Mouse (Mus musculus) macrophage (primary cell): ENCODE data around the gene Slc35e4. TPM values are rescaled to one million over a fixed set of nuclear protein-coding genes. Genes with fewer than 3 reads are reported as not detected.

ENCODE experiments used
- H3K27ac ChIP-seq: fragments of 350-480 bp; formaldehyde crosslinking; 2 replicates; pipeline ENCODE4 v1.9.0; 2021
- H3K36me3 ChIP-seq: fragments of 350-480 bp; formaldehyde crosslinking; 2 replicates; pipeline ENCODE4 v1.9.0; 2021; ENCODE audit errors: inconsistent target
- H3K4me3 ChIP-seq: fragments of 350-480 bp; formaldehyde crosslinking; 2 replicates; pipeline ENCODE4 v1.9.0; 2021; ENCODE audit errors: inconsistent target
- H3K79me2 ChIP-seq: fragments of 350-480 bp; formaldehyde crosslinking; 2 replicates; pipeline ENCODE4 v1.9.0; 2021; ENCODE audit errors: inconsistent target
- WGBS: methylation state at CpG from one replicate; pipeline ENCODE4 v1.1.7; 2026; ENCODE audit warnings: inconsistent platforms; ENCODE audit not compliant: missing documents; 5-methylcytosine and 5-hydroxymethylcytosine counted together
- polyA plus RNA-seq: library from polyadenylated mRNA; stranded (reverse); fragments of 250-400 nt; gene quantifications from 3 replicates; pipeline ENCODE4 v1.2.4, GENCODE M21; 2018; ENCODE audit warnings: inconsistent platforms

Slc35e4 gene
- polyA plus RNA-seq, 1 experiment from 2014 or later, result 7.6 TPM

DNA sequence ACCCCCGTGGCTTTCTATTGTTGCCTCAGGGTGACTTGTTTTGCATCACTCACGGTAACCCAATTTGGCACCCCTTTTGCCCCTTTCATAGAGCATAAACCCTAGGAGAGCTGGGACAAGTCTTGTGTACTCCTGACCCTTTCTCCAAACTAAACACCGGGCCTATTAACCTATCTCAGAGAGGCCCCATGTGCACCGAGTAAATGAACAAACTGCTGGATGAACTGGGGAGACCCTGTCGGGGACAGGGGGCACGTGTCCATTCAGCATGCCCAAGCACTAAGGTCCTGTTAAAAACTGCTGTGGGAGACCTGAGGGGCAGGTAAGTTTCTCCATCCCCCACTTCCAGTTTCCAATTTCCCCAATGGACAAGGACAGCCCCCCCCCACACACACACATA, 16.5 kb upstream of the Slc35e4 start:
- H3K79me2 ChIP-seq, result peaks cover 10% of the 10 kb centered on the region; the same call in 1 of the 2 replicates
- H3K27ac ChIP-seq, result peak overlapping the region; percentile 42
- peaks cover 18% of the 10 kb centered on the region for H3K36me3 ChIP-seq
- peak overlapping the region; percentile 57 for H3K4me3 ChIP-seq
- WGBS, result 86% methylated on average over 6 of the region's 6 CpGs

DNA sequence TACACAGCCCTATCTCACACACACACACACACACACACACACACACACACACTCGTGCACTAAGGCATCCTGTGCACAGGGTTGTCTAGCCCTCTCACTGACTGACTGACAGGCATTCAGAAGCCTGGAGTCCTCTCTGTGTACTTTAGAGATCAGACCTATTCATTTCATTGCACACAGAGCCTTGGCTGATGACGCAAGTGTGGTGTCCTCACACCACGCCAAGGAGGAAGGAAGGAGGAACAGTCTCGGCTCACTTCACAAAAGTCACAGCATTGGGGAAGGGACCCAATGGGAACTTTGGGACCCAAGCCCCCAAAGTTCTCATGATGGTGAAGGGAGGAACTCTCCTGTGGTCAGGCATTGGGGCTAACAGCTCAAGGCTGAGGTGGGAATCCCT, 15.6 kb upstream of the Slc35e4 start:
- no peak overlapping the region for H3K4me3 ChIP-seq
- peaks cover 23% of the 10 kb centered on the region for H3K36me3 ChIP-seq
- WGBS, result 9% methylated on average over 4 of the region's 4 CpGs
- H3K79me2 ChIP-seq, result peaks cover 10% of the 10 kb centered on the region; the same call in 1 of the 2 replicates
- no peak overlapping the region for H3K27ac ChIP-seq

- H3K36me3 ChIP-seq, result peaks cover 50% of the 10 kb centered on the region
- no peak overlapping the region for H3K27ac ChIP-seq
- no peak overlapping the region for H3K4me3 ChIP-seq
- H3K79me2 ChIP-seq, result peaks cover 10% of the 10 kb centered on the region; the same call in 1 of the 2 replicates
- 93% methylated on average over 6 of the region's 10 CpGs for WGBS
Observed at GRCm38 (mm10) chr11:3925916-3926315, 11.5 kb upstream of the Slc35e4 start.

- 99% methylated on average over 6 of the region's 6 CpGs for WGBS
- Histone ChIP-seq H3K36me3 (peaks cover 56% of the 10 kb centered on the region), H3K27ac (no peak overlapping the region), H3K79me2 (no peaks in the 10 kb centered on the region), H3K4me3 (no peak overlapping the region)
Observed at GRCm38 (mm10) chr11:3922731-3923130, 8.3 kb upstream of the Slc35e4 start.

- Histone ChIP-seq H3K79me2 (no peaks in the 10 kb centered on the region), H3K36me3 (peaks cover 50% of the 10 kb centered on the region), H3K27ac (no peak overlapping the region), H3K4me3 (no peak overlapping the region)
- 97% methylated on average over 9 of the region's 9 CpGs for WGBS
Observed at GRCm38 (mm10) chr11:3922115-3922514, 7.7 kb upstream of the Slc35e4 start.

DNA sequence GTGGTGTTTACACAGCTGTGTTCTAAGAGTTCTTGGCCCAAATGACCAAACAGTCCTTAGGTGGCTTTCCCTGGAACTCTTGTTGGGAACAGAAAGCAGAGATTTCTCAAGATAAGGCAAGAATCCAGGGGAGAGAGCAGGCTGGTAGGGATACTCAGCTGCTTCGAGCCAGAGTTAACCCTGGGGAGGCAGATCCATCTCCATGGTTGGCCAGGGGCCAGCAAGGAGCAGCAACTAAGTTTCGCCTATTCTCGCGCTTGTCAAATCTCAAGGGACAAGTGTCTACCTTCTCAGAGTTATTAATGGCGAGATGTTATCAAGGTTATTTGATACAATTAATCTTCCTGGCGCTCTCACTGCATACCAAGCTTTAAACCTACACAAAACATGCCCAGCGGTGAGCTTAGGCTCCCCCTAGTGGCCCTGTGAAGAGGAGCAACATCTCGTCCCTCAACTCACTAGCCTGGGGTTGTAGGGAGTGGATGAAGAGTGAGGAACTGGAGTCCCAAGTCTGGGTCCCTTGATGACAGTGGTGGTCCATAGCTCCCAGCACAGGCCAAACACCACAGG, 6.9 kb upstream of the Slc35e4 start:
- H3K4me3 ChIP-seq, result no peak overlapping the region
- H3K27ac ChIP-seq, result no peak overlapping the region
- 42% methylated on average over 8 of the region's 8 CpGs for WGBS
- no peaks in the 10 kb centered on the region for H3K79me2 ChIP-seq
- H3K36me3 ChIP-seq, result peaks cover 42% of the 10 kb centered on the region

DNA sequence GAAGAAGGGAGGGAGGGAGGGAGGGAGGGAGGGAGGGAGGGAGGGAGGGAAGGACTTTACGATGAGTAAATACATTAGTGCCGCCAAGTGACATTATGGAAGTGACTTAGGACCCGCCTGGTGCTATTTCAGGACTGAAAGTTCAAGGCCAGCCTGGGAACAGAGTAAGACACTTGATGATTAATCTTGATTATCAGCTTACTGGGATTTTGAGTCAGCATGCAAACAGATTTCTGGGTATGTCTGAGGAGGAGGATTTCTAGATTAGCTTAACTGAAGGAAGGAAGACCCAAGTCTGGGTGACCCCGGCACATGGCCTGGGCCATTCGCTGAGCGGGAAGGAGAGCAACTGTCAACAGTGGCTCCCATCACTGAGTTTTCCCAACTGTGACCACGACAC, 6.0 kb upstream of the Slc35e4 start:
- WGBS, result 88% methylated on average over 7 of the region's 7 CpGs
- Histone ChIP-seq H3K27ac (no peak overlapping the region), H3K79me2 (no peaks in the 10 kb centered on the region), H3K36me3 (peaks cover 34% of the 10 kb centered on the region), H3K4me3 (no peak overlapping the region)

DNA sequence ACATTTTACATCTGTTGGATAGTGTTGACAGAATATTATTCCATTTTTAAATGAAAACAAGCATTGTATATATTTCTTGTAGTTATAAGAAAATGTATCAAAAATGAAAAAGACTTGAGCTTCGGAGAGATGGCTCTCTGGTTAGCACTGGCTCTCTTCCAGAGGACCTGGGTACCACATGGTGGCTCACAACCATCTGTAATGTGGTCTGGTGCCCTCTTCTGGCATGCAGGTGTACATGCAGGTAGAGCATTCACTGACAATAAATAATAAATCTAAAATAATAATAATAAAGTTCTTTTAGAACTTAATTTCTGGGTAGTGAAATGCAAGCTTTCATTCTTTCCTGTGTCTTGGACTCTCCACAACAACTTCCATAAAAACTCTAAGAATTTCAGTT, 4.3 kb upstream of the Slc35e4 start:
- Histone ChIP-seq H3K79me2 (no peaks in the 10 kb centered on the region), H3K36me3 (peaks cover 21% of the 10 kb centered on the region; the same call in 1 of the 2 replicates), H3K4me3 (no peak overlapping the region), H3K27ac (no peak overlapping the region)
- 13% methylated on average over 1 of the region's 1 CpGs for WGBS

DNA sequence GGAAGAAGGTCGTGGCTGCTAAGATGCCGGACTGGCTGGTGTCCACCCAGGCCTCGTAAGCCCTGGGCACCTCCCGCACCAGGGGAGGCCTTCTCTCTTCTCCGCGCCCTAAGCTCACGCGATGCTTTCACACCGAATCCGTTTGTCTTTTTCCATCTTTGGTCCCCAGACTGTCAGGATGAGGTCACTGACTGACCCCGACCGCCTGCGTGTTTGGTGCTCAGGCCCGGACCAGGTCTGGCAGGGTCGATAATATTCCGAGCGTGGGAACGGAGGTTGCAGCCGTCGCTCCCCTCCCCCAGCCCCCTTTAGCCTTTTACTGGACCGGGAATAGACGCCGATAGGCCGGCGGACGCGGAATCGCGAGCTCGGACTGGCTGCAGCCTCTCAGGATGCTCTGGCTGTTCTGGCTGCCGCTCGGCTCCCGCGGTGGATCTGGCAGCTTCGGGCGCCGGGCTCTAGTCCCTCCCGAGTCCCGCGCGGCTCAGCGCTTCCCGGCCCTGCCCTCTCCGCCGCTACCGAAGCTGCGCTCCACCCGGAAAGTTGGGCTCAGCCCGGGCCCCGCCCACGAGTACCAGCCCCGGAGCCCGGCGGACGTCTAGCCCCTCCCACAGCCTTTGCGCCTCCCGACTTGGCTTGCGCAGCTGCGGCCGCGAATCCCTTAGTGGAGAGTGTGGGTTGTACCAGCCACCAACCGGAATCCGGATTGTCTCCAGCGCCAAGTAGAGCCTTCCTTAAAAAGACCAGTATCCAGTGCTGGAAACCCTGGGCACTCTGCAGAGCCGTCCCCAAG, 952 bp downstream of the Slc35e4 start:
- peak overlapping the region; percentile 91 for H3K27ac ChIP-seq
- peak overlapping the region; percentile 86 for H3K4me3 ChIP-seq
- H3K79me2 ChIP-seq, result peaks cover 49% of the 10 kb centered on the region
- WGBS, result under 1% methylated on average over 65 of the region's 65 CpGs
- no peaks in the 10 kb centered on the region; the same call in 1 of the 2 replicates for H3K36me3 ChIP-seq

DNA sequence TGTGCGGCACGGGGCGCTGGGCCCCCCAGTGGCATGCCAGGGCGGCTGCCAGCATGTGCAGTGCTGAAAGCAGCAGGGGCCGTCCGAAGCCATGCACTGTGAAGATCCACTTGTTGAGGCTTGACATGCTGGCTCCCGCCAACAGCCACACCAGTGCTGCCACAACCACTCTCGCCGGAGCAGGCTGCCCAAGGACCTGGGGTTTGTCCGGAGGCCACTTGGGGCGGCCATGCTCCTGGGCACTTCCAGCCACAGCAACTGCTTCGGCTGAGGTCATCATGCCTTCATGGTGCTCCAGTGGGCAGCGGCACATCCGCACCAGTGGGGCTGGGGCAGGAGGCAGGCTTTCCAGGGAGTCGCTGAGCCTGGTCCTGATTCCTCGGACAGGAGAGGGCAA, 1.6 kb downstream of the Slc35e4 start:
- Histone ChIP-seq H3K4me3 (peak overlapping the region; percentile 86), H3K79me2 (peaks cover 56% of the 10 kb centered on the region), H3K36me3 (no peaks in the 10 kb centered on the region; the same call in 1 of the 2 replicates), H3K27ac (peak overlapping the region; percentile 81)
- 14% methylated on average over 16 of the region's 16 CpGs for WGBS

DNA sequence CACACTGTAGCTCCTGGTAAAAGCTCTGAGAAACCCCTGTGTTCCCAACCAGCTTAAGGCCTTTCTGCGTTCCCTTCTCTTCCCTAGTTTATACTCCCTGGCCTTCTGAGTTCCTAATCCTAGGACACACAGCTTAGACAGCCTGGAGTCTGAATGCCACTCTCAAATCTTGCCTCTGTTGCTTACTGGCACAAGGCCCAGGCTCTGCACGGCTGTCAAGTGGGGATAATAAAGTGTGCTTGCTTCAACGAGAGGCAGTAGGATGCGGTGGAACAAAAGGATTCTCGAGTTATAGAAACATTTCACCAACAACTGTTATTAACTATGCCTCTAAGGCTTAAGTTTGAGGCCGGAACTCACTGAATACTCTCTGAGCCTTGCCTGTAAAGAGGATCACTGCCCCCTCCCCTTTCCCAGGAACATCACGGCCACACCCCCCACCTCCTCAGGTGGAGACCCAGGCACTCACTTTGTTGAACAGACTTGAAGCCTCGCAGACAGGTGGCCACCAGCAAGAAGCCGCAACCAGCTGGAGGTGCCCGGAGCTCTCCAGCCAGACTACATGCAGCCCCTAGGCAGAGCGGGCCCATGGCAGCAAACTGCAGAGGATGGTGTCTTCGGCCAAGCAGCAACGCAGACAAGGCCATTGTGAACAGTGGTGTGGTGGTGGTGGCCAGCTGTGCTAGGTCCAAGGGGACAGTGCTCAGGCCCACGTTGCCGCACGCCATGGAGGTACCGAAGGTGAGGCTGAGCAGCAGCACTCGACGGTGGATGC, 2.2 kb downstream of the Slc35e4 start:
- 70% methylated on average over 19 of the region's 19 CpGs for whole genome bisulfite sequencing
- Histone ChIP-seq H3K36me3 (peaks cover 3% of the 10 kb centered on the region; the same call in 1 of the 2 replicates), H3K4me3 (peak overlapping the region; percentile 86), H3K79me2 (peaks cover 62% of the 10 kb centered on the region), H3K27ac (peak overlapping the region; percentile 68)

GRCm38 (mm10) chr11:3911440-3911839, 3.0 kb downstream of the Slc35e4 start:
- H3K36me3 ChIP-seq, result peaks cover 12% of the 10 kb centered on the region; the same call in 1 of the 2 replicates
- H3K4me3 ChIP-seq, result peak overlapping the region; percentile 86
- peaks cover 70% of the 10 kb centered on the region for H3K79me2 ChIP-seq
- peak overlapping the region; percentile 68 for H3K27ac ChIP-seq
- 71% methylated on average over 5 of the region's 6 CpGs for WGBS

DNA sequence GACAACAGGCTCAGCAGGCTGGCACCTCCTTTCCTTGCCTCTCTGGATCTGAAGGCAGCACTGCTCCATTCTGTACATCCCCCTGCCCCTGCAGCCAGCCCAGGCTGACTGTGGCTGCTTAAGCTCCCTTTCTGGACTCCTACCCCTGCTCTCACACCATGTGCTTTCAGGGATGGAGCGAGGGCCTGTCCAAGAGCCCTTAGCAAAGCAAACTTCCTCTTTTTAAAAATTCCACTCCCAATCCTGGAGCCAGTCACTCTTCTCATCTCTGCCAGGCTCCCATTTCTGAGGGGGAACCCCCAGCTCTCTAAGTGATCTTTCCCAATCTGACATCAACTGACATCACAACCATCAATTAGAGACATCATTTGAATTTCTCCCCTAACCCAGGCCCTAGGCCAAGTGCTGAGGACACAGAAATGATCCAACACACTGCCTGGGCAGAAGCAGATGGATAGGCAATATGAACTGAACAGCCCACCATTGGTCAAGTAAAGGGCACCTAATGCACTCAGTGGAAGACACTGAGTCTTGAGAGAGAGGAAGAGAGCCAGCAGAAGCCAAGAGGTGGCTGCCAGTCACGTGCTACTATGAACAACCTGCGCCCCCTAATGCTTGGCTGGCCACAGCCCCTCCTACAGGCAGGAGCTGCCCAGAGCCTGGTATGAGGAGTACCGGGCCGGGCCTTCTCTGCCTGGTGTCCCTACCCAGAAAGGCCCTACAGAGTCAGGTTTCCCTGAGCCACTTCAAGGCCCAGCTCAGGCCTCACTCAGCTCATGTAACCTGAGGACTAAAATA, 3.8 kb downstream of the Slc35e4 start:
- peak overlapping the region; percentile 86 for H3K4me3 ChIP-seq
- 49% methylated on average over 5 of the region's 5 CpGs for WGBS
- peak overlapping the region; percentile 68 for H3K27ac ChIP-seq
- peaks cover 74% of the 10 kb centered on the region for H3K79me2 ChIP-seq
- peaks cover 15% of the 10 kb centered on the region; the same call in 1 of the 2 replicates for H3K36me3 ChIP-seq

GRCm38 (mm10) chr11:3909236-3909635, 5.2 kb downstream of the Slc35e4 start:
- no peak overlapping the region for H3K27ac ChIP-seq
- peaks cover 74% of the 10 kb centered on the region for H3K79me2 ChIP-seq
- H3K36me3 ChIP-seq, result peaks cover 15% of the 10 kb centered on the region; the same call in 1 of the 2 replicates
- H3K4me3 ChIP-seq, result no peak overlapping the region
- WGBS, result 92% methylated on average over 4 of the region's 4 CpGs
